In the genomic region with DNA sequence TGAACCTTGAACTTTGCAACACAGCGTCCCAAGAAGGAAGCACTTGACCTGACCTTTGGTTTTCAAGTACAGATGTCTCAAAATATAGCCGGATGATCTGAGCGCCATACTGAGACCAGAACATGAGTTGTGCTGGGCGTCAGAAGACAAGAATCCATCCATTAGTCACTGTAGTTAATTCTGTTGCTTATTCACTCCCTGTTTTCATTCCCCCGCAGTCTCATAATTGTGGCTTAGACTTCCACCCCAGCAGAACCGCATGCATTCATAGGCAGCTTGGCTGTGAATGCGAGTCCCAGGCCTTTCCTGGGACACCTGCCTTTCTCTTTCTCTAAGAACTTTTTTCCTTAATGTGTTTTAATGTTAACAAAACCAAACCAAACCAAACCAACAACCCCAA, we compare ENCODE assay signal across 17 mouse cellular contexts. TPM values are rescaled to one million over a fixed set of nuclear protein-coding genes. Genes with fewer than 3 reads are reported as not detected.
"Had no signal": no experiment of that assay in that cellular context is flagged by ENCODE, and none has a peak within 500 bp of the region (broad histone marks: within the 10 kb centered on the region; RNA-seq: fewer than 3 reads in every experiment).

No protein-coding gene starts in this region.

- DNase-seq: lung, adult 18-20 months; lung, embryonic 14.5 days; lung, postnatal 10 days; lung, postnatal 4 days; midbrain, embryonic 14.5 days; retina, postnatal 1 day; right cerebral cortex, postnatal 14 days; right cerebral cortex, postnatal 4 days; spleen, adult 18-20 months; thymus, adult 2 months; thymus, postnatal 25 days; thymus, postnatal 4 days had no signal

- H3K4me3 ChIP-seq: midbrain, embryonic 10.5 days; midbrain, embryonic 12.5 days; neural tube, embryonic 12.5 days had no signal

- H3K27ac ChIP-seq: liver, embryonic 14.5 days; midbrain, embryonic 10.5 days; midbrain, embryonic 12.5 days; neural tube, embryonic 12.5 days had no signal

RNA-seq across cellular contexts. Expression of a gene that starts 33.8 kb away (rescaled TPM):
- total RNA-seq: megakaryocyte-erythroid progenitor cell, adult 5-6 weeks had no signal
